Mouse (Mus musculus) kidney, adult 10 weeks (tissue): Measurements from ENCODE around the gene Cts6. TPM values are rescaled to one million over a fixed set of nuclear protein-coding genes. Genes with fewer than 3 reads are reported as not detected.

Experiments
- polyA plus RNA-seq: library from polyadenylated mRNA; stranded (reverse); fragments of 350-450 nt; fragmentation: Illumina TruSeq; extraction: RNeasy Lipid Tissue Mini Kit (QIAGEN cat#74804); gene quantifications from one replicate; pipeline ENCODE4 v1.2.3, GENCODE M21; 2014; ENCODE audit warnings: low read depth, low replicate concordance

The Cts6 gene
- polyA plus RNA-seq, result not detected

DNA sequence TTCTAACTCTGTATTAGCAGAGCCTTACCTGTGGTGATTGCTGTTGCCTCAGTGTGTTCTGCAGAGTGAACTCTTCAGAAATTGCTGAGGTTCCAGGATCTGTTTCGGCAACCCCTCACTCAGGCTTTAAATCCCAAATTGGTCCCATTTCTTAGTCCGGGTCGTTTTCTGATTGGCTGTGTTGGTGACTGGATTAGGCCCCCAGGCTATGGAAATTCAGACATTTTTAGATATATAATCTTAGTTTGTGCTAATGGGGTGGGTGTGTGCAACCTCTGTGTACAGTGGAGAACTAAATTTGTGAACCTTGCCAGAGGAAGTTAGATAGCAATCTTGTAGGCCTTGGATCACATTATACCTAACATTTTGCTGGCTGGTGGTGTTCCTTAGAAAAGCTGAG lies at the start of gene Cts6:
Cts6 (minus strand) TSS at position 101 of the 400 bp plus-strand sequence.

DNA sequence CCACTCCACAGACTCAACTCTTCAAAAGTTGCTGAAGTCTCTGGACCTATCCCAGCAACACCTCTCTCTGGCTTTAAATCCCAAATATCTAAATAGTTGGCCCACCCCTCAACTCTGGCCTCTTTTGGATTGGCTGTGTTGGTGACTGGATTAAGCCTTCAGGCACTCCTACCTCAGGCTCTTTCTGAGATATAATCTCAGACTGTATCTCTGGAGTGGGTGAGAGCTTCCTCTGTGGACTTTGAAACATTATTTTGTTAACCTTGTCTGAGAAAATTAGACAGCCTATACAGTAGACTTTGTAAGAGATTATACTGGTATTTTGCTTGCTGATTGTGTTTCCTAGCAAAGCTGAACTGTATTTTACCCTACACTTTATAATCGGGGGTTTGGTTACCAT lies 39.1 kb downstream of the Cts6 start, which contains the start of gene Ctsr:
Ctsr (minus strand) TSS at position 101 of the 400 bp plus-strand sequence.

Other genes with a start within 250 kb of the Cts6 start
- gene Ctsj, start 197.5 kb downstream of the Cts6 start, polyA plus RNA-seq, result not detected
- not detected for gene Ctsq, start 162.8 kb downstream of the Cts6 start, polyA plus RNA-seq
- gene Ctsr, start 39.2 kb downstream of the Cts6 start, polyA plus RNA-seq, result not detected
- gene Cts8, start 51.9 kb upstream of the Cts6 start, polyA plus RNA-seq, result not detected
- not detected for gene Gm49398, start 85.4 kb upstream of the Cts6 start, polyA plus RNA-seq
- gene Cts7, start 154.8 kb upstream of the Cts6 start, polyA plus RNA-seq, result not detected